Mouse (Mus musculus) heart, postnatal 14 days (tissue): ENCODE results near the gene Tat. TPM values are rescaled to one million over a fixed set of nuclear protein-coding genes. Genes with fewer than 3 reads are reported as not detected.
"Not testable (repeated sequence)": the region's sequence is repeated elsewhere in the genome, so short reads cannot be mapped to it uniquely, and the experiment has no call there.

ENCODE experiments used
- DNase-seq, 2 experiments: peaks; one replicate each; pipeline ENCODE4 v3.0.0; 2021 to 2022
- intact Hi-C: fragments of 180-260 bp; cut with DNase I; formaldehyde crosslinking; loops from one replicate; pipeline ENCODE4 v1.15.1; 2025
- total RNA-seq, 2 experiments: library from RNA; stranded (reverse); gene quantifications; 2 replicates each; pipeline ENCODE4 v1.2.3; 2021

Gene Tat
- total RNA-seq, 2 experiments from 2014 or later = 1.3 to 1.6 TPM

DNA sequence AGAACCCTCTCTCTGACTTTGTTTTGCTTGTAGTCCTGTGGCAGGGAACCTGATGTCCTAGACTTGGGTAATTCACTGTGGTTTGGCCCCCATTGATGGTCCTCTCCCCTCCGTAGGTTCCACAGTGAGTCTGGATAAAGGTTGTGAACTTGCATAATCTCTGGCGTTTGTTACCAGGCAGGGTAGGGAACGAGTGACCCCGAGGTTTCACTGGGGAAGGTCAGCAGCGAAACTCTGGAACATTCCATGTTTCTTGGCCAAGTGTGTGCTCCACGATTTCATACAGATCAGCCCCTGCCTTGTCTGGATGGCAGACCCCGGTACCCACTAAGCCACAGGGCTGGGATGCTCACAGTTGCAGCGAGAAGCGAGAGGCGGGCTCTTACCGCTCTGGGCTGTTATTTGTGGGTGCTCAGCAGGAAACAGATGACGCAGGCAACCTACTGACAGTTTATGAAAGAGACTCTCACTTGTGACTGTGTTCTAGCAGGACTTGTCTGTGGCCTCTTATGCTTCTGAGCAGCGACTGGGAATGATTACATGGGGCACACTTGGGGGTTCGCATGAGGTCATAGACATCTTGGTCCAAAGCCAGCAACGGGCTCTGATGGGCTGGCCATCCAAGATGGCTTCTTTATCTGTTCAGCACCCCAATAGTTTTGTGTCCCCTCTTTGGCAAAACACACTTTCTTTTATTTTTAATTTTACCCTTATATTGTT, 7.7 kb upstream of the Tat start:
- no peak for DNase-seq
- intact Hi-C loops = no loop called here

DNA sequence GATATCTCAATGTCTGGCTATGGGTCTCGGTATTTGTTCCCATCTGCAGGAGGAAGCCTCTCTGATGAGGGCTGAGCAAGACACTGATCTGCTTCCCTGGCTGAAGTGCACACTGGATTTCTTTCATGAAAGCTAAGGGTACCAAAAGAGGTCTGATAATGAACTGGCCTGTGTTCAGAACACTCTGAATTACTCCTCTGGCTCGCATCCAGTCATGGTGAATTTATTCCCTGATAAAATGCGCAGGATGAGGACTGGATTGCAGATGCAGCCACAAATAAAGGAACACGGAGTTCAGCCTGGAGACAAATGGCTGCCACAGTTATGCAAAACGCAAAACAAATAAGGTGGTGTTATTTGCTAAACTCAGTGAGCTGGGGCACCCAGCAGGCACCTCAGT, 6.3 kb upstream of the Tat start:
- DNase-seq = no peak
- intact Hi-C loops = no loop called here

DNA sequence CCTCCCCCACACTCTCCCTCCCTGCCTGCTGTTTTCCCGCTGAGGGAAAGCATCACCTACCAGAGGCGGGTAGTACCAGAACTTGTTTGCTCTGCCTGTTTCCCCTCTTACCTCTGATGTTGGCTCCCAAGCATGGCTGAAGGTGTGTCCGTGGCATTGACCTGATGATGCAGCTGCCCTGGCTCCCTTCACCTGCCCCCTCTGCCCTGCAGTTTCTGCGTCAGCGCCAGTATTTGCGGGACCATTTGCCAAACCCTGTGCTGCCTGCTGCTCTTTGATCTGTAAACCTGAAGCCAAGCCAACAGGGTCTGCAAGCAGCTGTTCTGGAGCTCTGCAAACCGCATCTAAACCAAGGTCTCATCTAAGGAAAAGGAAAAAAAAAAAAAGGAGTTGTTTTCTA, 3.9 kb upstream of the Tat start:
- no peak for DNase-seq
- intact Hi-C loops = no loop called here

DNA sequence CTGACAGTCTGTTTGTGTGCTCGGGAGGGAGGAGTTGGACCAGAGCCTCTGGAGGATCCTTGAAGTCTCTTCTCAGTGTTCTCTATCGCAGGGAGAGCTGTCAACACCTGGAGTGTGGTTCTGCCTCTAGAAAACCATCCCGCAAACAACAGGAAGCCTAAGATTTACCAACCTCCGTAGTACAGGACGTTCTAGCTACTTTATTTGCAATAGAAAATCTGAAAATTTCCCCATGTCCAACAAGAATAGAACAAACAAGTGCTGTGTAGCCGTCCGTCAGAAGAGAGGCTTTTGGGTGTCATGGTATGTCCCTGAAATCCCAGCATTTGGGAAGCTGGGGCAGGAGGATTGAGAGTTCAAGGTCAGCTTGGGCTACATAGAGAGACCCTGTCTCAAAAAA, 2.5 kb upstream of the Tat start:
- DNase-seq = no peak

DNA sequence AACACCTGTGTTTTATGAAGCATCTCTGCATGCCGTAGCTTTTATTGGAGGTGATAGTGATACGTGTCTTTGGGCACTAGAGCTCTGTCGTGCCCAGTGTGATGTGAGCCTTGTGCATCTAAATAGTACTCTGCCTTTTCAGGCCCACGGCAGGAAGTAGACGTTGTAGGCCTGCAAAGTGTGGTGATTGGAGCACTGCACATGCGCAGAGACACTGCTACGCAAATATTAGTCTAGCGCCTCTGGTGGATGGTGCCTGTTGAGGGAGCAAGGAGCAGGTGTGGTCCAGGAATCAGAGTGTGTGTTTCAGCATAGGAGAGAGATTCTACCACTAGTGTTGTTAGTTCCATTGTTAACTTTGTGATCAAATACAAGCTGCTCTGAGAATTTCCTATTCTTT, 1.1 kb upstream of the Tat start:
- intact Hi-C loops = no loop called here
- DNase-seq = no peak

More for the DNA sequence above, 2.5 kb upstream of the Tat start:
- intact Hi-C loops = no loop called here

DNA sequence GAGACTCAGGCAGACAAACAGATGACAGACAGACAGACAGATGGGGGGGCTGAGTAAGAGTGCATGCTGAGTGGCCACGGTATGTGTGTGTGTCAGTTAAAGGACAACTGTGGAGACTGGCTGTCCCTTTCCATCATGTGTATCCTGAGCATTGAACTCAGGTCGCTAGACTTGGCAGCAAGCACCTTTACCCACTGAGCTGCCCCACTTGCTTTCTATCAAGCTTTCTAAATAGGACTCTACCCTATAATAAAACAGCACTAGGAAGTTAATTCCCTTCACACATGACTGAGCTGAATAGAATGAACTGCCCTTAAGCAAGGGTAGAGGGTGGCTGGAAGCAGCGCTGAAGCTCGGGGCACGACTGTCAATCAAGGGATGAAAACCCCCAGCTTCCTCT, 1.9 kb downstream of the Tat start:
- DNase-seq = no peak
- intact Hi-C loops = no loop called here

DNA sequence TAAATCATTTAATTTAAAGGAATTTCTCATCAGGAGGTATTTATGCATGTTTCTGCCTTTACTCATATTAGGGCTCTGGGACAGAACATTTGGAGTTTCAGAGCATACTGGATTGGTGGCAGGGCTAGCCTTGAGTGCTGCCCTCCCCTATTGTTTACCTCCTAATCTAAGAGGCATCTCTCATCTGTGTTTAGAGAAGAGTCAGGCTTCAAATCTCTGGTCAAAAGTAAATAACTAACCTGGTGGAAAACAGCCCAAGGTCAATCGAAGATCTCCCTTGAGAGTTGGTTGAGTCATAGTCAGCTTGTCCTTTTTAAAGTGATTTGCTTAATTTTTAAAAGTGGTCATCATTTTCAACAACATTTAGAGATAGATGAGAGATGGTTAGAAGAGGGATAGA, 2.7 kb downstream of the Tat start:
- no peak for DNase-seq
- intact Hi-C loops = no loop called here

DNA sequence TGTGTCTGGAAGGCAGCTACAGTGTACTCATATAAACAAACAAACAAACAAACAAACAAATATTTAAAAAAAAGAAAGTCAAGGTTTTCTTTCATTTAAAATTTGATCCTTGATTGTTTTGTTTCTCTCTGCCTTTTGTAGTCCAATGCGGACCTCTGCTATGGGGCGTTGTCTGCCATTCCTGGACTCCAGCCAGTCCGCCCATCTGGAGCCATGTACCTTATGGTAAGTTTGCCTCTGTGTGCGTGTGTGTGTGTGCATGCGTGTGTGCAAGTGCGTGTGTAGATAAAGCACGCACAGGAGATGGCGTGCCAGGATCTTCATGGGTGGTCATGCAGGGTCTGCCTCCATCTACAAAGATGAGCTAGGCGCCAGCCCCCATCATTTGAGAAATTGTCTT, 7.1 kb downstream of the Tat start:
- DNase-seq = no peak
- intact Hi-C loops = no loop called here

DNA sequence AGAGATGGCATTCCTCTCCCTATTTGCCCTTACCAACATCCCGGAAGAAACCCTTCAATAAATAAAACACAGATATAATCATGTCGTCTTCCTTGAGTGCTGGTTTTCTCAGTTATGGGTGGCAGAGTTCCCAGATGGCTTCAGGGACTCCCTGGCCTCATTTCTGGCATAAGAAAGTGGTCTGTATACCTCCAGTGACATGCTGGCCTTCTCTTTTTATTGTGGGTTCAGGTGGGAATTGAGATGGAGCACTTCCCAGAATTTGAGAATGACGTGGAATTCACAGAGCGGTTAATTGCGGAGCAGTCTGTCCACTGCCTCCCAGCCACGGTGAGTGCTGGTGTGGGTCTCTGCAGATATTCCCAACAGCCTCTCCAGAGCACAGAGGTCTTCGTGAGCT, 7.8 kb downstream of the Tat start:
- intact Hi-C loops = no loop called here

DNA sequence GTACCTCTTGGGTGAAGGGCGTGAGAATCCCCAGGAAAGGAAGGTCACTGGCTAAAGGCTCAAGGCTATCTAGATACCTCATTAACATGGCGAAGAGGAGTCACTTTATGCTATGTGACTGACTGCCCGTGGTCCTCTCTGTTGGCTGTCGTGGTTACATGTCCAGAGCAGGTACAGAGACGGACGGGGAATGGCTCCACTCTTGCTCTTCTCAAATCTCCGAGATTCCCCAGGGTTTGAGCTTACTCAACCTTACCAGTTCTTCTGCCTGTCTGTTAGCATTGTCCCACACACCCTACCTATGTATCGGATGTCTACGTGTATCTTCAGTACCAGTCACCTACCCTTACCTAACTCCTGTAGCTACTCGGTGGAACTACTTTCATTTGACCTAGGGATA, 9.7 kb downstream of the Tat start:
- DNase-seq = no peak
- intact Hi-C loops = no loop called here

More for the DNA sequence above, 7.8 kb downstream of the Tat start:
- DNase-seq = no peak

DNA sequence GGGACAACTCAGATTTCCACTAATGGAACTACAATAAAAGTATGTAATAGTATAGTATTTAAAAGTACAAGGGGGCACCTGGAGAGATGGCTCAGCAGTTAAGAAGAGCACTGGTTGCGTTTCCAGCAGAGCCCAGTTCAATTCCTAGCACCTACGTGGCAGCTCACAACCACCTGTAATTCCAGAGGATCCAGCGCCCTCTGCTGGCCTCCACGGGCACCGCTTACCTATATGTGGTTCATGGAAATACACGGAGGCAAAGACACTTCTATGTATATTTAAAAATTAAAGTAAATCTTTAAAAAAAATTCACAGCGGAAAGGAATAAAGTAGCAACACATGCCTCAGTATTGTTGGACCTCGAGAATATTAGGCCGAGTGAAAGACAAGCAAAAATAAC, 12.7 kb downstream of the Tat start:
- intact Hi-C loops = no loop called here
- DNase-seq = peak in 1 of 2 experiments; percentile 8

DNA sequence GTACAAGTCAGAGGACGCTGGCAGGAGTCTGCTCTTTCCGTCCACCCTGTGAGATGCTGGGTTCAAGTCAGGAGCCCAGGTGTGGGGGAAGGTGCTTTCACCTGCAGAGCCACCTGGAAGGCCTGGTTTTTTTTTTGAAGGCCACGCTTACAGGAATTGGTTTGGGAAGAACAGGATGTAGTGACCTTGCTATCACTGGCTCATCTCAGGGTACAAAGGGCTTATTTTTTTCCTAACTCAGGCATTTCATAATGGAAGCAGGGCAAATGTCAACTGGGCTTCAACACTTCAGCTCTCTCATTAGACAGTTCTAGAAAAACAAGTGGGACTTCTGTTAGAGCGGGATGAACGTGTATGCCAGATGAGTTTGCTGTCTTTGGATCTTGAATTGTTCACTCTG, 14.1 kb downstream of the Tat start:
- no peak for DNase-seq
- intact Hi-C loops = no loop called here

DNA sequence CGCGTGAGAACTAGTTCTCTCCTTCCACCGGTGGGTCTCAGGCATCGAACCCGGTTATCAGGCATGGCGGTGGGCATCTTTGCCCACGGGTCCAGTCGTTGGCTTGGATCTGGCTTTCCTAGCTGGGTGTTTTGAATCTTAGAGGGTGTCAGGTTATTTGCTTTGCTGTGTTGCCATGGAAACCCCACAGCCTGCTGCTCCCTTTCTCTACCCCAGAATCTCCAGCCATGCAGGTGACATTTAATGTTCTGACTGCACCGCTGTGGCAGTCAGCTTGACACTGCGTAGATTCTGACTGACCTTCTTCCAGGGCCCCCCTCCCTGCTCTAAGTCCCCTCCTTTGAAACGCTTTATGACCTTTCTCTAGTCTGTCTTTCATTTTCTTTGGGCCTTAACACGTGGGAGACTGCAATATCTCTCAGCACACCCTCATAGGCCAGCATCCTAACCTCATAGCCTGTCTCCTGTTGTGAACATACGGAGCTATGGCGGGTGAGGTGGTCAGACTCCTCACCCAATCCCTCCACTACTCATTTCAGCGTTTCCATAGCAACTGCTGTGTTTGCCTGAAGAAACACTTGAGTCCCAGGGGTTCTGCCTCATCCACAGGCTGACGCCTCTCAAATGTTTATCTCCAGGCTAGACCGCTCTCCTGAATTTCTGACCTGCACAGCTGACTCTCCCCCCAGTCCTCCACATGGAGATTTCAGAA, 16.2 kb downstream of the Tat start:
- intact Hi-C loops = no loop called here
- no peak for DNase-seq

DNA sequence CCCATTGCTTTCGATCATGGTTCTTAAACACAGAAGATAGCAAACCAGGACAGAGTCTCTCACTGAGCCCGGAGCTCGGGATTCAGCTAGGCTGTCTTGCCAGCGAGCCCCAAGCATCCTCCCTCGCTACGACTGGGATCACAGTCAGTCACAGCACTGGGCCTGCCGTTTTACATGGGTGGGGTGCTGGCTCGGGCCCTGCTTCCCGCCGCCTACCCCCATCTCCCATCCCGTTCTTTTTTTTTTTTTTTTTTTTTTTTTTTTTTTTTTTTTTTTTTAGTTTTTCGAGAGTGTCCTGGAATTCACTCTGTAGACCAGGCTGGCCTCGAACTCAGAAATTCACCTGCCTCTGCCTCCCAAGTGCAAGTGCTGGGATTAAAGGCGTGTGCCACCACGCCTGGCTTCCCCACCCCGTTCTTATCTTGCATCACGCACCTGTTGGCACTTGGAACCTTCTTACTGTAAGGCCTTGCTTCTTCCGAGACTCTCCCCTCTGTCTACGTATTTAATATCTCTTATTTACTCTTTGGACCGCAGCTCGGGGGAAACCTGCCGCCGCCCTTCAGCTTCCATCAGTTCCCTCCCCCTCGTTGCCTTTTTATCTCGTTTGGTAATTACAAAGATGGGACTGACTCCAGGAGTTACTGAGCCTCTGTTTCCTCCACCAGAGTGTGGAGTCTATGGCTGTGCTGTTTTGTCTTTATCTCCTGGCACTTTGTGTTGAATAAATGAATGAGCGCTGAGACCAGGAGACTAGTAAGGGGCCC, 18.2 kb downstream of the Tat start:
- intact Hi-C loops = no loop called here
- no peak for DNase-seq

DNA sequence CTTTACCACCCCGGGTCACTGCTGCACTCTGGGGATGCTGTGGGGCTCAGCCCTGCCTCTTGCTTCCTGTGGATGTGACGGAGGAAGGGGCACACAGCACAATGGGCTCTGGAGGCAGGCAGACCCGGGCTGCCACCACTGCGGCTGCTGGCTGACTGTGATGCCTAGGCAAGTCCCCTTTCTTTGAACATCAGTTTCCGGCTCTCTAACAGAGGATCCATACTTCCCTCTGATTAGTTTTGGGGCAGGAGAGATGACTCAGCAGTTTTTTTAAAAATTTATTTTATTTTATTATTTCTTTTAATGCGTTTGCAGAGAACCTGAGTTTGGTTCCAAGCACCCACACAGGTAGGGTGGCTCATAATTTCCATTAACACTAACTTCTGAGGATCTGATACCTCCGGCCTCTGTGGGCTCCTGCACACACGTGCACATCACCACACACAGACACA, 18.8 kb downstream of the Tat start:
- DNase-seq = no peak
- intact Hi-C loops = no loop called here

DNA sequence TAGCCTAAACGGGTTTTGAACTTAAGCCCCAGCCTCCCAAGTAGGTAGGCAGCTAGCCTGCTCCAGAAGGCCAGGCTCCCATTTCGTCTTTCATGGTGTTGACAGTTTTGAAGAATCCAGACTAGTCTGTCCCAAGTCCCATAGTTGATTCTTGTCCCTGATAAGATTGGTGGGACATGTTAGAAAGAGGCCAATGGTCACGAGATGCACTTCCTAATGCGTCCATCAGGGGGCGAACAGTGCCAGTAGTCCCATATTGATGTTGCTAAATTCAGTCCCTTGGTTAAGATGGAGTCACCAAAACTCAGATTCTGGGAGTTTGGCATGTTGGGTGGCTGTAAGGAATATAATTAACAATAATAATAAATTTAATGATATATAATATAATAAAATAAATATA, 20.6 kb downstream of the Tat start:
- intact Hi-C loops = loop anchor here (1.0 kb wide), 1 partner anchor 60 kb away; no protein-coding TSS in a partner anchor
- peak; percentile 43 to 60 for DNase-seq

DNA sequence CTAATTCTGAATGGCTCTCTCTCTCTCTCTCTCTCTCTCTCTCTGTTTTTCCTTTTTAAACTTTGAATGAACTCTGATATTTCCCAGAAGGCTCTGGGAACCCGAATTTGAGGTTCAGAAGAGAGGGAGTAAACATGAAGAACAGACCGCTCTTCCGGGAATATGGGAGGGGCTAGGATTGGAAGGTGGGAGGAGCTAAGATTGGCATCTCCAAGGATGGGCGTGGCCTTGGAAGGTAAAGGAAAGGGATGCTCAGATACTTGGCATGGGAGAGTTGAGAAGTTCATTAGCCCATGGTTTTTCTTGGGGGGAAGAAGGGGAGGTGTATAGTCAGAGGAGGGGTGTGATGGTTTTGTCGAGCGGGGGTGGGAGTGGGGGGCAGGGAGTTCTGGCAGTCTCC, 31.8 kb downstream of the Tat start:
- intact Hi-C loops = no loop called here
- DNase-seq = no peak

DNA sequence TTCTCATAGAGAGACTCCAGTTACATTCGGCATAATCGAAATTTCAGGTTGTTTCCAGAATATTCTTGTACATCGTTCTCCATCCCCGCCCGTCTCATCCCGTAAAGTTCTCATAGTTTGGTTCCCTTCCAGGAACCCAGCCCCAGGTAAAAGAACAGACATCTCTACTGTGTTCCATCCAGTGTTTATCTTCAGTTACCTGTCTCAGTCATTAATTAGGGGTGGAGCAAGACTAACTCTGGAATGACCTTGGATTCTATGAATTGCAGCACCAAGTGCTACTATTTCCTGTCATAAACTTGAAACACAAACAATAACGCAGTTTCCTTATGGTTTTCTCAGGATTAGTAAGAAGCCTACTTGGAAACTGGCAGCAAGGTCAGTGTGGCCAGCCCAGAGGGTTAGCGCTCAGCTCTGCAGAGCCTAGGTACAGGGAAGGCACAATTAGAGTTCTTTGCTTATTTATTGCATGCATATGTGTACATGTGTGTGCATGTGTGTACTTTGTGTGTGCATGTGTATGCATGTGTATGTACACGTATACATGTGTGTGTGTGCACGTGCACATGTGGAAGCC, 32.6 kb downstream of the Tat start:
- intact Hi-C loops = no loop called here
- no peak for DNase-seq

DNA sequence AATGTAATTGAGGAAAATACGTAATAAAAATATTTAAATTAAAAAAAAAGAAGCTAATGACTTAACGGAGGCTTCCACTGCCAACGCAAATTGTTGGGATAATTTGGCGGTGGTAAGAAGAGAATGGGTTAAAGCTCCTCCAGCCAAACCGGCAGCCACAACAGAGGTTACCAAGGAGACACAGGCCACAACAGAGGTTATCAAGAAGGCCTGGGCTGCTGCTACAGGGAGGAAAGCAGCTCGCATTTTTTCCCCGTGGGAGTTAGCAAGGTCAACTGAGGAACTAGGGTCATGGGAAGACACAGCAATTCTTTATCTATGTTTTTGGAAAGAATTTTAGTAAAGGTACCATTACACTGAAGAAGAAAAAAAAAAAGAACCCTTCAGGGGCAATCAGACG, 43.5 kb downstream of the Tat start:
- intact Hi-C loops = not testable (repeated sequence)
- peak in 1 of 2 experiments; percentile 14 for DNase-seq

DNA sequence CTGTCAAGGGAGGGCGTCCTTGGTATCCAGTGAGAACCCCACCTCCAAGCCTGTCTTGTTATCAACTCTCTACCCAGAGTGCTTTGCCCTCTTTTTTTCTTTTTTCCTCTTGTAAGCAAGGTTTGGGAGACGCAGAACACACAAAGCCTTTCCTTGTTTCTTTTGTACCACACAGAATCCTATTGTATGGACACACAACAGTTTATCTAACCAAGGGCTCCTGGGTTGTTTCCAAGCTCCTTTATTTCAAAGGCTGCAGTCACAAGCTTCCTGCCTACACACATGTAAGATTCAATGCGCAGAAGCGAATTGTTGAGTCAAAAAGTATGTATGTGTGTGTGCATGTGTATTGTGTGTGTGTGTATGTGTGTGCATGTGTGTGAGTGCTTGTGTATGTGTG, 44.1 kb downstream of the Tat start:
- intact Hi-C loops = no loop called here
- no peak for DNase-seq

DNA sequence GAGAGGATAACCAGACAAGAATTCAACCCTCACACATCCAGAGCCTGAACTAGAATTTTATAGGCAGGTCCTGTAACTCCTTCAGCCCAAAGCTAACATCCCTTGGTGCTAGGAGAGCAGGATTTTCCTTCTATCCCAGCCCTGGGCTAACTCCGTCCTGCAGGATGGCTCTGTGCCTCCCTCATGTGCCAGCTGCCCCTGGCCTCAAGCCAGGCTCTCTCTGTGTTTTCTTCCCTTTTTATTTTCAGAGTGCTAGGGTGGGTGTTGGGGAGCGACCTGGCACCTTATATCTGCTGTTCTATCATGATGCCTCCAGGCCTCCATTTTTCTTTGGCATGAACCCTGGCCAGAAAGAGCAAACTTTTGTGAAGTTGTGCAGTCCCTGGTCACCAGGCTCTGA, 45.9 kb downstream of the Tat start:
- peak in 1 of 2 experiments; percentile 12 for DNase-seq
- intact Hi-C loops = no loop called here
